Mouse (Mus musculus) small intestine, adult 2 months (tissue): ENCODE data around the gene Rin3. TPM values are rescaled to one million over a fixed set of nuclear protein-coding genes. Genes with fewer than 3 reads are reported as not detected.
"Not testable (repeated sequence)": the region's sequence is repeated elsewhere in the genome, so short reads cannot be mapped to it uniquely, and the experiment has no call there.

Source experiments
- H3K27ac ChIP-seq: fragments of 200-500 bp; 2 replicates; pipeline ENCODE4 v1.5.1; 2012; ENCODE audit warnings: low read depth, low read length, control low read depth, inconsistent platforms; ENCODE audit not compliant: insufficient read depth
- H3K27me3 ChIP-seq: fragments of 200-500 bp; 2 replicates; pipeline ENCODE4 v1.6.1; 2012; ENCODE audit warnings: mild to moderate bottlenecking, moderate library complexity, low read length, inconsistent platforms; ENCODE audit not compliant: control insufficient read depth, insufficient read depth
- H3K36me3 ChIP-seq: fragments of 200-500 bp; 2 replicates; pipeline ENCODE4 v1.6.1; 2012; ENCODE audit warnings: mild to moderate bottlenecking, low read length, control low read depth, inconsistent platforms; ENCODE audit not compliant: control insufficient read depth, insufficient read depth
- H3K4me1 ChIP-seq: fragments of 200-500 bp; 2 replicates; pipeline ENCODE4 v1.6.1; 2012; ENCODE audit warnings: low read length, inconsistent platforms, mixed read lengths; ENCODE audit not compliant: control insufficient read depth, insufficient read depth, insufficient read length
- H3K4me3 ChIP-seq: fragments of 200-500 bp; 2 replicates; pipeline ENCODE4 v1.5.1; 2012; ENCODE audit warnings: low read depth, mild to moderate bottlenecking, control low read depth, inconsistent platforms, low read length, moderate library complexity
- CTCF ChIP-seq: fragments of 200-500 bp; IDR thresholded peaks from 2 replicates; pipeline ENCODE4 v1.5.1; 2012; ENCODE audit warnings: low read depth, mild to moderate bottlenecking, control low read depth, inconsistent platforms, low read length, moderate library complexity, mixed read lengths; ENCODE audit not compliant: insufficient replicate concordance, insufficient read length; ENCODE audit errors: extremely low read depth
- POLR2A ChIP-seq: fragments of 200-500 bp; IDR thresholded peaks from 2 replicates; pipeline ENCODE4 v1.6.1; 2012; ENCODE audit warnings: low read depth, mild to moderate bottlenecking, control low read depth, inconsistent platforms, low read length, moderate library complexity
- WGBS: fragments of 180-500 bp; shearing (Covaris S2); methylation state at CpG from one replicate; pipeline ENCODE4 v1.1.7; 2018; 5-methylcytosine and 5-hydroxymethylcytosine counted together
- polyA plus RNA-seq: library from polyadenylated mRNA; depleted of rRNA; stranded (reverse); fragments of >200 nt; gene quantifications from 2 replicates; pipeline ENCODE4 v1.2.3, GENCODE M21; 2012

Gene Rin3
- polyA plus RNA-seq, 1 experiment, result 10.7 TPM

- no peak for TF ChIP-seq POLR2A
- no peak for TF ChIP-seq CTCF
- no peak overlapping the region for H3K27ac ChIP-seq
- H3K36me3 ChIP-seq, result no peaks in the 10 kb centered on the region
- no peaks in the 10 kb centered on the region for H3K27me3 ChIP-seq
- peaks cover 3% of the 10 kb centered on the region; the same call in 1 of the 2 replicates for H3K4me1 ChIP-seq
- H3K4me3 ChIP-seq, result no peak overlapping the region
- WGBS, result 74% methylated on average over 2 of the region's 2 CpGs
Observed at GRCm38 (mm10) chr12:102262809-102263208, 20.0 kb upstream of the Rin3 start.

GRCm38 (mm10) chr12:102263249-102263648 is 19.6 kb upstream of the Rin3 start:
- no peak overlapping the region for H3K4me3 ChIP-seq
- H3K27me3 ChIP-seq, result no peaks in the 10 kb centered on the region
- TF ChIP-seq POLR2A (no peak), CTCF (no peak)
- H3K4me1 ChIP-seq, result peaks cover 3% of the 10 kb centered on the region; the same call in 1 of the 2 replicates
- H3K36me3 ChIP-seq, result no peaks in the 10 kb centered on the region
- H3K27ac ChIP-seq, result no peak overlapping the region

GRCm38 (mm10) chr12:102266433-102266832 is 16.4 kb upstream of the Rin3 start:
- no peak overlapping the region for H3K27ac ChIP-seq
- WGBS, result 85% methylated on average over 8 of the region's 8 CpGs
- no peak overlapping the region for H3K4me3 ChIP-seq
- H3K27me3 ChIP-seq, result no peaks in the 10 kb centered on the region
- peaks cover 3% of the 10 kb centered on the region; the same call in 1 of the 2 replicates for H3K4me1 ChIP-seq
- no peak for TF ChIP-seq POLR2A
- TF ChIP-seq CTCF, result no peak
- H3K36me3 ChIP-seq, result no peaks in the 10 kb centered on the region

- H3K4me3 ChIP-seq, result no peak overlapping the region
- no peaks in the 10 kb centered on the region for H3K36me3 ChIP-seq
- H3K27me3 ChIP-seq, result no peaks in the 10 kb centered on the region
- TF ChIP-seq POLR2A (no peak), CTCF (no peak)
- no peak overlapping the region for H3K27ac ChIP-seq
- 49% methylated on average over 2 of the region's 2 CpGs for whole genome bisulfite sequencing
- H3K4me1 ChIP-seq, result no peaks in the 10 kb centered on the region
Observed at GRCm38 (mm10) chr12:102269144-102269543, 13.7 kb upstream of the Rin3 start.

- Histone ChIP-seq H3K27me3 (no peaks in the 10 kb centered on the region), H3K4me1 (no peaks in the 10 kb centered on the region), H3K4me3 (no peak overlapping the region), H3K27ac (no peak overlapping the region), H3K36me3 (no peaks in the 10 kb centered on the region)
- TF ChIP-seq POLR2A (no peak), CTCF (no peak)
- 82% methylated on average over 6 of the region's 6 CpGs for WGBS
Observed at GRCm38 (mm10) chr12:102270776-102271405, 12.0 kb upstream of the Rin3 start.

GRCm38 (mm10) chr12:102271447-102271846 is 11.4 kb upstream of the Rin3 start:
- Histone ChIP-seq H3K4me3 (no peak overlapping the region), H3K27ac (no peak overlapping the region), H3K36me3 (no peaks in the 10 kb centered on the region), H3K27me3 (no peaks in the 10 kb centered on the region), H3K4me1 (no peaks in the 10 kb centered on the region)
- 64% methylated on average over 4 of the region's 4 CpGs for WGBS
- no peak for TF ChIP-seq CTCF
- no peak for TF ChIP-seq POLR2A

GRCm38 (mm10) chr12:102275833-102276443 is 6.9 kb upstream of the Rin3 start:
- H3K36me3 ChIP-seq, result no peaks in the 10 kb centered on the region
- no peak overlapping the region for H3K27ac ChIP-seq
- TF ChIP-seq CTCF (no peak), POLR2A (no peak)
- no peak overlapping the region for H3K4me3 ChIP-seq
- H3K4me1 ChIP-seq, result no peaks in the 10 kb centered on the region
- H3K27me3 ChIP-seq, result no peaks in the 10 kb centered on the region
- 38% methylated on average over 7 of the region's 7 CpGs for WGBS

- not testable (repeated sequence) for H3K27ac ChIP-seq
- WGBS, result 79% methylated on average over 4 of the region's 4 CpGs
Observed at GRCm38 (mm10) chr12:102280290-102280689, 2.6 kb upstream of the Rin3 start.

More at GRCm38 (mm10) chr12:102280290-102280689, 2.6 kb upstream of the Rin3 start:
- not testable (repeated sequence) for H3K4me3 ChIP-seq, H3K36me3 ChIP-seq, H3K4me1 ChIP-seq, H3K27me3 ChIP-seq
